Mouse (Mus musculus): ENCODE measurements around the gene Hist1h4j.

Gene Hist1h4j

DNA sequence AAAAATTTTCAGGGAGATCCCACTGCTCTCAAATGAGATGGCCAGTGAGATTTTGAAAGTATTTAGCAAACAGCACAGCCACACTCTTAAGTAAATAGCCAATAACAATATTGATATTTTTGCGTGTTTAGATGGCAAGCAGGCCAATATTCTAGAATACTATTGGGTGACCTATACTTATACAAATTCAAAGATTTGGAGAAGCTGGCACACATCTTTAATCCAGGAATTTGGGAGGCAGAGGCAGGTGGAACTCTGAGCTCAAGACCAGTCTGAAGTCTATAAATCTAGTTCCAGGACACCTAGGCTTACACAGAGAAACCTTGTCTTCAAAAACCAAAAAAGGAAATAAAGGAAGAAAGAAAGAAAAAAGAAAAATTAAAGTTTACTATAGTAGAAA lies 46.8 kb downstream of the Hist1h4j start:
- DNase-seq (ENCODE audit: low spot score): no peak

- peak; percentile 59 for DNase-seq (ENCODE audit: low spot score)
Measured at GRCm38 (mm10) chr13:21782361-21783254, 47.7 kb downstream of the Hist1h4j start.

DNA sequence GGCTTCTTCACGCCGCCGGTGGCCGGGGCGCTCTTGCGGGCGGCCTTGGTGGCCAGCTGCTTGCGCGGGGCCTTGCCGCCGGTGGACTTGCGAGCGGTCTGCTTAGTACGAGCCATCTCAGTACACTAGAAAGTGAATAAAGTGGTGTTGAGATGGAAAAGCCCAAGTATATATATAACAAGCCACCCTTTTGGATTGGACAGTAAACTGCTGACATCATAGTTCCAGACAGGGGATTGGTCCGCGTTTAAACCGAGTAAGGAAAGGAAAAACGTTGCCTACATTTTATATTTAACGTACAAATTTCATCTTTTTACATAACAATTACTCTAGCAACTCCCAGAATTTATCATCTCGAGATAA lies 48.4 kb downstream of the Hist1h4j start, which contains the start of gene Hist1h3i:
TSS of gene Hist1h3i (minus strand) at position 116 of the 363 bp plus-strand sequence.
- DNase-seq (ENCODE audit: low spot score): peak; percentile 92

GRCm38 (mm10) chr13:21783734-21784161 lies 48.9 kb downstream of the Hist1h4j start:
- DNase-seq (ENCODE audit: low spot score): peak; percentile 78

- DNase-seq (ENCODE audit: low spot score): no peak
Measured at GRCm38 (mm10) chr13:21784311-21784710, 49.4 kb downstream of the Hist1h4j start.
